Mouse (Mus musculus): ENCODE results near the gene Pacsin2.

GRCm38 (mm10) chr15:83445383-83445782 is 19.0 kb downstream of the Pacsin2 start:
- TF ChIP-seq CTCF (IDR thresholded peaks at IDR 0.05; ENCODE audit: low read depth, low read length) (no peak), POLR2AphosphoS5 (IDR thresholded peaks at IDR 0.05; ENCODE audit: insufficient replicate concordance, low read depth, low read length) (no peak), TAL1 (conservative IDR thresholded peaks at IDR 0.05; ENCODE audit: low read depth, low read length) (no peak), GATA1 (IDR thresholded peaks at IDR 0.05; ENCODE audit: borderline replicate concordance, low read length) (no peak), GATA2 (IDR thresholded peaks at IDR 0.05; ENCODE audit: borderline replicate concordance, low read depth, low read length) (no peak)

All from G1E (cell line).